Mouse (Mus musculus): ENCODE data around the gene Mtx2. TPM values are rescaled to one million over a fixed set of nuclear protein-coding genes. Genes with fewer than 3 reads are reported as not detected.
A peak's percentile ranks its signal among the peaks of the same experiment; 100 is the strongest.

Gene Mtx2
- total RNA-seq (2021) = 10 to 100 TPM; 46.8 to 48.5 TPM
- long read RNA-seq, experiment 1, transcript Mtx2-201 (10 exons, 2,950 nt) = major isoform, 32 of 41 reads
- long read RNA-seq, experiment 1, partial matches to known transcripts = 0 of 41 reads
- long read RNA-seq, experiment 1, other reads (novel, unspliced or antisense) = 9 of 41 reads
- long read RNA-seq, experiment 2, transcript Mtx2-201 (10 exons, 2,950 nt) = major isoform, 22 of 29 reads
- long read RNA-seq, experiment 2, partial matches to known transcripts = 0 of 29 reads
- long read RNA-seq, experiment 2, other reads (novel, unspliced or antisense) = 7 of 29 reads

DNA sequence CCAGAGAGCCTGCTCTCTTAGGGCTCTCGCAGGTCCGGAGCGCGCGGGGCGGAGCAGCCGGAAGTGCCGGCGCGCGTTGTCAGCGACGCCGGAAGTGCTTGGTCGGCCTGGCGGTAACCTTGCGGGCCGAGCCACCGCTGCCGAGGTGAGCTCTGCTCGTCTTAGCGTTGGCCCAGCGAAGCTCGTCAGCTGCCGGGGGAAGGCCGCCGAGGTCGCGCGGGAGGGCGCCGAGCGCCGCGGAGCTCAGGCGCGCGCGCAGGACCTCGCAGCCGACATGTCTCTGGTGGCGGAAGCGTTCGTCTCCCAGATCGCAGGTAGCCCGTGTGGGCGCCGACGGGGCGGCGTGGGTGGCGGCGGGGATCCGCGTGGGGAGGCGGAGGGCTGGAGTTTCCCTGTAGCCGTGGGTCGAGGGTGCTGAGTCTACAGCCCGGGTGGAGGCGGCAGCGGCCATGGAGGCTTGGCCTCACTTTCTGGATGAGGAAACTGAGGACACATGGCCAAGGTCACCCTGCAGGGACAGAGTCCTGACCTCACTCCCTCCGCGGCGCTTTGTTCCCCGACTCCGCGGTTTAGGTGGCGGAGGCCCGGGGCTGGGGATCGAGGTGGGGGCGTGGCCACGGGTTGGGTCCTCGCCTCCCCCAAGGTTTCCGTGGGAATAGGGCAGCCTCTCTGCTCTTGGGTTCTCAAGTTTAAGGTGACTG lies at the start of gene Mtx2:
Gene Mtx2, plus strand, starts transcription at position 74 of the 701 bp plus-strand sequence.
- peak; percentile 80 to 82 for DNase-seq (ENCODE audit: extremely low spot score in 1 of 2, low spot score in 2 of 2)
- H3K4me3 ChIP-seq = peak within 1 kb of the TSS; percentile 97
- H3K27ac ChIP-seq = peak within 1 kb of the TSS; percentile 93
- intact Hi-C loops (cut with DNase I) = no loop called here
- no peak for TF ChIP-seq CTCF (IDR thresholded peaks at IDR 0.05)

- DNase-seq (ENCODE audit: extremely low spot score in 1 of 2, low spot score in 2 of 2) = no peak
- intact Hi-C loops (cut with DNase I) = no loop called here
- TF ChIP-seq CTCF (IDR thresholded peaks at IDR 0.05) = no peak
- H3K4me3 ChIP-seq = no peak overlapping the region
- H3K27ac ChIP-seq = no peak overlapping the region
Observed at GRCm38 (mm10) chr2:74777536-74778275, 47.9 kb upstream of the Mtx2 start.

DNA sequence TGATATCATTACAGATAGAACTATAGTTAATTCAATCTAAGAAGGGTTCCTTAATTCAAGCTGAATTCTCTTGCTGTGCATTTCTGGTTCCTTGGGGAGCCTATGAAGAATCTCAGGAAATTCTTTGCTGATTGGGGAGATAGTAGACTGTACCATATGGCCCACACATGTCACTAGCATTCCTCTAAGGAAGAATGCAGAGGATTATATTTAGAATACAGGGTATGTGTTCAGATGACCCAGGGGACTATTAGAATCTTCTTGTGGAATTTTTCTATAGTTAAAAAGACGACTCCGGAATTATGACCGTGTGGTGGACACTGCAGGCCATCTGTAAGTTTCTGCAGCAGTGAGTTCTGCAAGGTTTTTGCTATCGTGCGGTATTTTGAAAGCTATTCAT lies 44.2 kb upstream of the Mtx2 start:
- no peak overlapping the region for H3K4me3 ChIP-seq
- intact Hi-C loops (cut with DNase I) = no loop called here
- DNase-seq (ENCODE audit: extremely low spot score in 1 of 2, low spot score in 2 of 2) = no peak
- no peak for TF ChIP-seq CTCF (IDR thresholded peaks at IDR 0.05)
- no peak overlapping the region for H3K27ac ChIP-seq

GRCm38 (mm10) chr2:74795531-74795930 lies 30.1 kb upstream of the Mtx2 start:
- no peak overlapping the region for H3K4me3 ChIP-seq
- intact Hi-C loops (cut with DNase I) = no loop called here
- DNase-seq (ENCODE audit: extremely low spot score in 1 of 2, low spot score in 2 of 2) = no peak
- TF ChIP-seq CTCF (IDR thresholded peaks at IDR 0.05) = no peak
- no peak overlapping the region for H3K27ac ChIP-seq

GRCm38 (mm10) chr2:74808431-74808830 lies 17.2 kb upstream of the Mtx2 start:
- Histone ChIP-seq H3K4me3 (no peak overlapping the region), H3K27ac (no peak overlapping the region)
- TF ChIP-seq CTCF (IDR thresholded peaks at IDR 0.05) = no peak
- intact Hi-C loops (cut with DNase I) = no loop called here
- DNase-seq (ENCODE audit: extremely low spot score in 1 of 2, low spot score in 2 of 2) = no peak

- intact Hi-C loops (cut with DNase I) = loop anchor here (5.0 kb wide), 1 partner anchor 50 kb away; no protein-coding TSS in a partner anchor
- Histone ChIP-seq H3K4me3 (no peak overlapping the region), H3K27ac (no peak overlapping the region)
- no peak for DNase-seq (ENCODE audit: extremely low spot score in 1 of 2, low spot score in 2 of 2)
- no peak for TF ChIP-seq CTCF (IDR thresholded peaks at IDR 0.05)
Observed at GRCm38 (mm10) chr2:74822654-74823053, 2.9 kb upstream of the Mtx2 start.

- intact Hi-C loops (cut with DNase I) = no loop called here
- no peak for TF ChIP-seq CTCF (IDR thresholded peaks at IDR 0.05)
- no peak for DNase-seq (ENCODE audit: extremely low spot score in 1 of 2, low spot score in 2 of 2)
- Histone ChIP-seq H3K4me3 (peak overlapping the region; percentile 97), H3K27ac (peak overlapping the region; percentile 93)
Observed at GRCm38 (mm10) chr2:74825371-74825729, 253 bp upstream of the Mtx2 start.

GRCm38 (mm10) chr2:74846992-74847391 lies 21.4 kb downstream of the Mtx2 start:
- intact Hi-C loops (cut with DNase I) = no loop called here
- Histone ChIP-seq H3K4me3 (no peak overlapping the region), H3K27ac (no peak overlapping the region)
- no peak for TF ChIP-seq CTCF (IDR thresholded peaks at IDR 0.05)
- DNase-seq (ENCODE audit: extremely low spot score in 1 of 2, low spot score in 2 of 2) = no peak

DNA sequence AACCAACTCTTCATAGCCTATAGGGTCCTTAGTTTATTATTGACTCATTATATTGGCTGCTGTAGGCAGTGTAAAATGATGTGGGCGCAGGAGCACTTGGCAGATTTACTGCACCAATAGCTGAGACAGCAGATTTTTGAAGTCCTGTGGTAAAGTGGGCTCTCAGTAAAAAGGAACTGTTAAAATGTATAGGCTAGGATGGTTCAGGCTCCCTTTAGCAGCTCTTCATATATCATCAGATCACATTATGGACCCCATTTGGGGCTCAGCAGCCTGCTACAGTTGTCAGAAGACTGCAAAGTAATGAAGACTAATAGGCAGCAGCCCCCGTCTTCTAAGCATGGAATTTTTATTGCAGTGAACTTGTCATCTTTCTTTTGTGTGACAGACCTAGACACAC lies 21.9 kb downstream of the Mtx2 start:
- Histone ChIP-seq H3K27ac (no peak overlapping the region), H3K4me3 (no peak overlapping the region)
- intact Hi-C loops (cut with DNase I) = no loop called here
- TF ChIP-seq CTCF (IDR thresholded peaks at IDR 0.05) = no peak
- no peak for DNase-seq (ENCODE audit: extremely low spot score in 1 of 2, low spot score in 2 of 2)

DNA sequence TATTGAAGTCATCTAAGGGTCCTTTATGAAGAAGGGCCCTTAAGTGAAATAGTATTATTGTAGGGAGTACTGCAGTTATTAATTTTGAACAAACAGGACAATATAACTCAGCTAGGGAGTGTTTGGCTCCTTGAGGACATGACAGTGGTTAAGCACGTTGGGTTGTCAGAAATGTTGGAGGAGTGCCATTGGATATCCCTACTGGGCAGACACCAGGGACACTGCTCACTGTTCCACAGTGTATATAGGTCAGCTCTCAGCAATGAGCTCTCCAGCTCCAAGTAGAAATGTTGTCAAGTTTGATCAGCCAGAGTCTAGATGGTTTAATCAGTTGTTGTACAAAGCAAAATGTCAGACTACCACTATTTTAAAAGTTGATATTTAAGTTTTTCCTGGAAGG lies 24.4 kb downstream of the Mtx2 start:
- Histone ChIP-seq H3K4me3 (no peak overlapping the region), H3K27ac (no peak overlapping the region)
- no peak for DNase-seq (ENCODE audit: extremely low spot score in 1 of 2, low spot score in 2 of 2)
- no peak for TF ChIP-seq CTCF (IDR thresholded peaks at IDR 0.05)
- intact Hi-C loops (cut with DNase I) = no loop called here

- TF ChIP-seq CTCF (IDR thresholded peaks at IDR 0.05) = no peak
- no peak for DNase-seq (ENCODE audit: extremely low spot score in 1 of 2, low spot score in 2 of 2)
- H3K4me3 ChIP-seq = no peak overlapping the region
- intact Hi-C loops (cut with DNase I) = no loop called here
- no peak overlapping the region for H3K27ac ChIP-seq
Observed at GRCm38 (mm10) chr2:74862070-74862476, 36.5 kb downstream of the Mtx2 start.

DNA sequence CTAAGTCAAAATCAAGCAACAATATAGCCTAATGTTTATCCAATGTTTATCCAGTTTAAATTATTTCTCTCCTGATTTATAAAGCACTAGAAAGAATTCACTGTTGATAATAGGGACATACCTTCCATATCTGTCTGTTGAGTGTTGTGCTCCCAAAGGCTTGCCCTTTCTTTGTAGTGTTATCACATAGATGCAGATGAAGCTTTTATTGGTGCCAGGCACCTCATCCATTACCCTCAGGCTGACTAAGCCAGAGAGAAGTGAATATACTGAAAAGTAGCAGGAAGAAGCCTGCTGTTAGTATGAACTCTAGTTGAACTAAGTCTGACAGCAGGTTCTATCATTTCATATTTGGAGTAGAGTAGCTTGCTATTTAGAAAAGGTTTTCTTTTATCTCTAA lies 39.8 kb downstream of the Mtx2 start:
- TF ChIP-seq CTCF (IDR thresholded peaks at IDR 0.05) = no peak
- no peak overlapping the region for H3K4me3 ChIP-seq
- intact Hi-C loops (cut with DNase I) = no loop called here
- DNase-seq (ENCODE audit: extremely low spot score in 1 of 2, low spot score in 2 of 2) = no peak
- no peak overlapping the region for H3K27ac ChIP-seq
